Mouse (Mus musculus) lung, postnatal 4 days (tissue): Measurements from ENCODE around the gene B2m.
A peak's percentile ranks its signal among the peaks of the same experiment; 100 is the strongest.
"Not testable (repeated sequence)": the region's sequence is repeated elsewhere in the genome, so short reads cannot be mapped to it uniquely, and the experiment has no call there.

Experiments
- DNase-seq, 2 experiments: peaks; one replicate each; pipeline ENCODE4 v3.0.0; 2021

The B2m gene

DNA sequence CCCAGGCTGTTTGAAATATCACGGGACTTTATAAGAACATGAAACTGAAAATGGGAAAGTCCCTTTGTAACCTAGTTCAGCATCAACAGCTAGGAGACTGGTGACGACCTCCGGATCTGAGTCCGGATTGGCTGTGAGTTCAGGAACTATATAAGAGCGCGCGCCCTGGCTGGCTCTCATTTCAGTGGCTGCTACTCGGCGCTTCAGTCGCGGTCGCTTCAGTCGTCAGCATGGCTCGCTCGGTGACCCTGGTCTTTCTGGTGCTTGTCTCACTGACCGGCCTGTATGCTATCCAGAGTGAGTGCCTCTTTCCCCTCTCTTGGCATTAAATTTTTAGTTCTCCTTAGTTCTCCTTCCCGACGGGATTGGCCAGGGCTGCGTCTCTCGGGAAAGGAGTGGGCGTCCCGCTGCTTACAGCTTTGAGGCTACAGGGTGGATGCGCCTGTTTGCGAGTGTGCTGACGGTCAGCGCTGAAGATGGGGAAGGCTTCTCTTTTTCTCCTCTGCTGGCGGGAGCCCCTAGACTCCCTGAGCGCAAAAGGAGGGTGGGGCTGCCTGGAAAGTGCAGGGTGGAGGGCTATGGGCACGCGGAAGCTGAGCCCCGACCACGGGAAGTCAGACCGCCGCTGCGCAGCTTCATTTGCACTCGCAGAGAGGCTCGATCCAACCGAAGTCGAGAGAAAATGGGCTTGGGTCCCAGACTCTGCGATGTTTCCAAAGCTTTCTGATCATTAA, at the start of gene B2m:
Gene B2m (plus strand): TSS at position 179 of the 734 bp plus-strand sequence.
- DNase-seq = peak; percentile 94 to 97

DNA sequence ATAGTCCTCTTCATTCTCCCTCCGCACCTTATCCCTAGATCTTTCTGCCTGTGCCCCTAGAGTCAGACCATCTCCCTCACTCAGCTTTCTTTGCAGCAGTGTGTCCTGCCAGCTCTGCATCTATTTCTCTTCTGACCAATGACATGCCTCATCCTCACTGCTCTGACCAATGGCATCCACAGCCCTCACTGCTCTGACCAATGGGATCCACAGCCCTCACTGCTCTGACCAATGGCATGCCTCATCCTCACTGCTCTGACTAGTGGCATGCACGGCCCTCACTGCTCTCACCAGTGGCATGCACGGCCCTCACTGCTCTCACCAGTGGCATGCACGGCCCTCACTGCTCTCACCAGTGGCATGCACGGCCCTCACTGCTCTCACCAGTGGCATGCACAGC, 49.8 kb upstream of the B2m start:
- not testable (repeated sequence) for DNase-seq

DNA sequence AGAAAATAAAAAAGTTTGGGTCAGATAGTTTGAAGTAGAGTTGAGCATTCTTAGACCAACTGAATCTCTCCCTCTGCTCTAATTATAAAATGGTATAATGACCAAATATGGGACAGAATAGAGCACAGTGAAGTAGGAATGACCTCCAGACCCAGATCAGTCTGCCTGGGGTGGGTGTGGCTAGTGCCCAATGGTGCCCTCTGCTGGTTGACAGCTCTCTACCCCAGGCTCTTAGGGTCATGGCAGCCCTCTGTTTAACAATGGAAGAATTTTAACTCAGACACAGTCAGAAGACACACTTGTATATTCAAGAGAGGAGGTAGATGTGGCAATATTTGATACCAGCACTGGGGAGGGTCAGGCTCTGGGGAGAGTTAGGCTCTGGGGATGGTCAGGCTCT, 45.4 kb upstream of the B2m start:
- peak; percentile 30 to 35 for DNase-seq

DNA sequence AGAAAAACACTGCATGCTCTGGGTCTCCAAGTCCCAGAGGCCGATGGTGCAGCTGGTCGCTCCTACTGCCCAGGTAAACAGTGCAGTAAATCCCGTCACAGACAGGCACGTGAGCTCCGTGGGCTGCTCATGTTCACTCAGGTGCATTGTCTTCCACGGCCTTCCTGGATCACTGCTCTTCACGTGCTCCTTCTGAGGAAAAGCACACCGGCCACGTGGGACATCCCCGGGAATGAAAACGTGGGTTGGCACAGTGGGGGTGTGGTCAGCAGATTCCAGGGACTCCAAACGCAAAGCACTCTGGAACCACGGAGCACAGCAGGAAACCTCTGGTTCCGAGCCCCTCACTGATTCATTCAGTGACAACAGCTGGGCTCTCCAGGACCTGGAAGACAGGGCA, 39.4 kb upstream of the B2m start:
- DNase-seq = no peak

DNA sequence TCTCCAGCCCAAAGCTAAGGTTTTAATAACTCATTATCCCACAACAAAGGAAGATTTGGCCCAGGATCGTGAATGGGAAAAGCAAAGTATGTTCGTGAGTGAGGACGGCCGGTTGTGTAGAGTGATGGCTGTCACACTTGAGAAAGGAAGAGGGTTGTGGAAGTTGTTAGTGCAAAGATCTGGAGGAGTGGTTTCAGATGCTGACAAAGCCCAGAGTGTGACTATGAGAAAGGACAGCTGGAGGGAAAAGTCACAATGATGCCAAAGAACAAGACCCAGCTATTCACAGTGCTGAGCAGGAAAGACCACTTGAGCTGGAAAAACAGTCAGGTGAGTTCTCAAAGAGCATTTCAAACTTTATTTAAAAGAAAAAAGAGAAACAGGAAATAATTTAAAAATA, 37.8 kb upstream of the B2m start:
- DNase-seq = peak; percentile 48 to 49

DNA sequence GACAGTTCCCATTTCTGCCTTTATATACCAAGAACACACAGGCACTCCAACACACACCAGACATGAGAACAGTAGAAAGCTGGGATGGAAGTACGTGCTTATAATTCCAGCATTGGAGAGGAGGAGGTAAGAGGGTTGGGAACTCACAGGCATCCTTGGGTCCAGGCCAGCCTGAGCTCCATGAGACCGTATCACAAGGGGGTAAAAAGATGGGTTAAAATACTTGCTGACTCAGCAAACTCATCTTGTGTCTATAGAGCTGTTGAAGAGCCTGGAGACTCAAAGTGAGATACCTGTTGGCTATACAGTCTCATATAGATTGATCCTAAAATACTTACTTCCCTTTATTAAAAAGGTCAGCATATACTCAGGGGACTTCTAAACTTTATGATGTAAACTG, 30.6 kb upstream of the B2m start:
- no peak for DNase-seq

DNA sequence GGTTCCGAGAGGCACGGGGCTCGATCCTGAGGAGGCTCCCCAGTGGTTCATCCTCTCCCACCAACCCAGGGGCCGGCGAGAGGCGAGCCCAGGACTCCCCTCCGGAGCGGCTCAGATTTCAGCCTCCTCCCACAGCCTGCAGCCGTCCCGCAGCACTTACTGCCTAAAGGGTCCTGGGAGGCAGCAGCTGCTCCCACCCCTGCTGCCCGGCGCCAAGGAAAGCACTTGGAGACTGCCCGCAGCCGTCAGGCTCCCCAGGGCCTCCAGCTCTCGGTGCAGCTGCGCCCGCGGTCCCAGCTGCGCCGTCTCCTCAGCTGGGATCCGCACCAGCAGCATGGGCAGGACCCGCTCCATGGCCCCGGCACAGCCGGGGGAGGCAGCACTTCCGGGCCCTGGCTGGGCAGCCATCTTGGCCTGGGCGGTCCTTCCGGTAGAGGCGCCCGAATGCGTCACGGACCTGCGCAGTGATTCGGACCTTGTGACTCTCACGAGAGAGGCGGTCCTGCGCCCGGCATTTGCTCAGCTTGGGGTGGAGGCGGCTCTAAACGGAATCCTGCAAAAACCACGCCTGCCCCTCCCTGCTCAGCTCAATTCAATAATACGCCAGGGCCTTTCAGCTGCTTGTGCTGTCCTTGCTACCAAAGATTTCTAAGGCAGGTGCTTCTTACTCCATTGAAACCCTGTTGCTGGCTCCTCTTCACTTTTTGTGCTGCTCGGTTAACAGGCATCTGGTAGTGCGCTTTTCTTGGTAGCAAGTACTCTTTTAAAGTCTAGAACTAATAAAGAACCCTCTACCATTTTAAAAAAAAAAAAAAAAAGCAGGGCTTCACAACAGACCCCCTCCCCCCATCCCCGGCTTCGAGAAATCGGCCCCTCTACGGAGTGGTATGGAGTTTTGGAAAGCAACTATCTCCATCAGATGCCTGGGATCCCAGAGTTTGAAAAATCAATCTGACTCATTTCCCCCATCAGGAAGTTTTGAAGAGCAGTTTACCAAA, 29.2 kb upstream of the B2m start, which contains the start of gene Spg11:
Gene Spg11 (minus strand): TSS at position 426 of the 998 bp plus-strand sequence.
- peak; percentile 98 for DNase-seq

DNA sequence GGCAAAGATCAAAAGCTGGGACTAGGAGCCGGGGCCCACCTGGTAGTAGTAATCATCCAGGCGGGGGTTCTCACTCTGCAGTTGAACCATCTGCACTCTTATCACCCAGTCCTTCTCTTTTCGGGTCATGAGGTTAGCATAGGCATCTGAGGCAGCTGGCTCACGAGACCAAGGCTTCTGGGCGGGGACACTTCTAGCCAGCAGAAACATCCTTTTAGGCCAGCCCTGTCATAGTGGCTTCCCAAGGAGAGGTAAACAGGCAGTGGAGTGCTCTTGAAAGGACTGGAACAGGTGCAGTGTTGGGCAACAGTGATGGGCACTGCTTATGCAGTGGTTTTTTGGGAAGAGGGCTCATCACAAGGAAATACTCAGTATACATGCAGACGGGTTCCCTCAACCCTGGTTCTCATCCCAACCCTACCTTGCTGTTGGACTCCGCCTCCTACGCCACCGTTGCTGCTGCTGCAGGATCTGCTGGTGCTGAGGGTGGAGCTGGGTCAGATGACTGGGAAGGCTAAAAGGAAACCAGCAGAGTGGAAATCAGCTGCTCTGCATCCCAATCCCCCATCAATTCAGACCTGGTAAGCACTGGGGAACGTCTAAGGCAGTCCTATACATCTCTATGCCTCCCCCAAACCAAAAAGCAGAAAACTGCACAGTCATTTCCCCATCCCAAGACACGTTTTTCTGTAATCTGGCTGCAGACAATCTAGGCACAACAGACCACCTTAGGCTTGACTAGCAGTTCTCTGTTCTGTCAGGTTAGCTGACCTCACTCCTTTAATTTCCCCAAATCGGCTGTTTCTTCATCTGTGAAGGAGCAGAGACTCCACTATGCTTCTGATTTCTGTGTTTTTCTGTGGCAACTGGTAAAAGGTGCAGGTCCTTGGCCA, 21.6 kb upstream of the B2m start:
- no peak for DNase-seq

DNA sequence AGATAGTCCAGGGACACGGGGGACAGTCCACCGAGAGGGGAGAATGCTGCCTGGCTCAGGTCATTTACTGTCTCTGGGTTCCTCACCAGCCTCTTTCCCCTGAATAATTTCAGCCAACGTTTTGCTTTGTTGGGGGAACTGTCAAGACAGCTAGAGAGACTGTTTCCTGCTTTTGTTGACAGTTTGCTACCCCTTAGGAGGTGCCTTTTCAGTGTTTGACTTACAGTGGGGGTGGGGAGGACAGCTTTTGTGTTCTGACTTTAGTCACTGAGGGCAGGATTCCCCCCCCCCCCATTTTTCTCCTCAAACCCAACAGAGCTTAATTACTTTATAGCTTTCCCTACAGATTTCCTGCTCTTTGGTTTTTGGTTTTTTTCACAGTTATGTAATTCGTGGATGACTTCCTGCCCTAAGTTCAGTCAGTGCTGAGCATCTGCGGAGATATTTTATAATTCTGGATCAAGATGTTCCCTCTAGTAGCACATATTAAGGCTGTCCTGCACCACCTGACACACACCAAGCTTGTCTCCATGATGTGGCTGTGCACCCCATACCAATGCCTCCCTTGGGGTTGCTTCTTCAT, 20.6 kb upstream of the B2m start:
- no peak for DNase-seq

DNA sequence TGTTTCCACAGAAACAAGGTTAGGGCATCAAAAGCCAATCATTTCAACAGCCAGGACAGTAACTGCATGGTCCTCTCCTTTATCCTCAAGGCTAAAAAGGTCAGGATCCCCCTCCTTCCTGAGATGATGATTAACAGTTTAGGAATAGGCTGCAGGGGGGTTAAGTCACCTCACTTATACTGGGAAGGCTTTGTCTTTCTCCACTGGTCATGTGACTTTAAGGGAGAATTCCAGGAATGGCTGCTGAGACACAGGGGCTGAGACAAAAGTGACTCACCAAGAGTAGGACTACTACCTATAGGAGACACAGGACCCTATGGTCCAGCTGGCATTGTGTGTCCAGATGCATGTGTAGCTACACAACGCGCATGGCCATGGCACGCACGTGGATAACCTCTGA, 19.9 kb upstream of the B2m start:
- DNase-seq = no peak

DNA sequence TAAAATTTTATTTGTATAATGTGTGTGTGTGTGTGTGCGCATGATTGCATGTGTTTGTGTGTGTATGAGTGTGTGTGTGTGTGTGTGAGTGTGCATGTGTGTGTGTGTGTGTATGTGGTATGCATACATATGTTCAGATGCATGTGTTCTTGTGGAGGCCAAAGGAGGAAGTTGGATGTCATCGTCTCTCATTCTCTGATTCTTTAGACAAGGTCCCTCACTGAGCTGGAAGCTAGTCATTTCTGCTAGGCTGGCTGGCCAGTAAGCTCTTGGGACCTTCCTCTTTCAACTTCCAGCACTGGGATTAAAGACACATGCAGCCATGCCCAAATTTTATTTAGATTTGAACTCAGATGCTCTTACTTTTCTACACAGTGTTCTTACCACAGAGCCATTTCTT, 15.4 kb upstream of the B2m start:
- no peak for DNase-seq

DNA sequence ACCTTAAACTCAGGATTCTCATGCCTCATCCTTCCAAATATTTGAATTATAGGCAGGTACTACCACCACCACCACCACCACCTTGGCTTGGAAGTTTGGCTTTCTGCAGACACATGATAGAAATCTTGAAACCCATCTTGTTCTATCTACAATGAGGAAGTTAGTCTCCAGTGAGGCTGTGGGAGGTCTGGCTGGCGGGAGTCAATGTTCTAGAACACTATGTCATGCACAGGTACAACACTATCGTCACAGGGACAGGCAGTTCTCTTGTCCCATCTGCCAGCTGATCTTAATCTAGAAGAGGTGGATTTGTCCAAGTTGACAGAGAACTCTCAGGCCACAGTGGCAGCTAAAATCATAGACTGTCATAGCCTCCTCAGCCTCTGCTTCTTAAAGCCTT, 14.9 kb upstream of the B2m start:
- no peak for DNase-seq

DNA sequence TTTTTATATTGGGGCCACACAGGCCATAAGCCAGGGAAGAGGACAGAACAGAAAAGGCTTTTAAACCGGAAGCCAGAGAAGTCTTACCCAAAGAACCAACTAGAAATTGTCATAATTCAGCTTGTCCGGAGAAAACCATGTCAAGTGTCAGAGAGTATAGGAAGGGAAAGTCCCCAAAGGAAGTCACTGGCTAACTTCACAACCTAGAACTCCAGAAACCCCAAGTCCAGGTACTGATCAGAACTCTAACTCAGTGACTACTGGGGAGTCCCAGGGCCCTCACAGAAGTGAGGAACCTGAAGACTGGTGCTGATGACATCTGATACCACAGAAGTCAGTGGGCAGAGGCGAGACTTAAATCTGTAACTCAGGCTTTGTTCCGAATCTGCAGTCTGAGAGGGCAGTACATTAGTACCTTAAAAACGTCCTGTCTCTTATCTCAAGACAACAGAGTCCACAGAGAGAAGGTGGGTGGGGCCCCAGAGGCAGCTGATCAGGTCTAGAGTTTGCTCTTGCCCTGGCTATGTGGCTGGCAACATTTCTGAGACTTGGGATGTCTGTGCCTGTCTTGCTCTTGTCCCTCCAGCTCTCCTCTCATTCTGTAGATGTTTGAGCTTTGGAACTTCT, 9.5 kb upstream of the B2m start:
- DNase-seq = no peak

DNA sequence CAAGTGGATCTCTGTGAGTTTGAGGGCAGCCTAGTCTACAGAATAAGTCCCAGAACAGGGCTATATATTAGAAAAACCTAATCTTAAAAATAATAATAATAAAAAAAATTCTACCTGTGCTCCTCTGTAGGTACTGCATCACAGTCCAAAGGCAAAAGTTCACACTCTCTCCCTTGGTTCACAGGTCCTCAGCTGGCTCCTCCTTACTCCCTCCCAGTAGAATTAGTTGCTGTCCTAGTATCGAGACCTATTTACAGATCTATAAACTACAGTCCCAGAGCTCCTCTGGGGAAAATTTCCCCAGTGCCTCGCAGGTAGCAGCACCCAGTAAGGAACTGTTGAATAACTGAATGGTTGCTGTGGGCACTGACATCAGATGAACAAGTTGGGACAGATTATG, 6.7 kb upstream of the B2m start:
- DNase-seq = no peak

DNA sequence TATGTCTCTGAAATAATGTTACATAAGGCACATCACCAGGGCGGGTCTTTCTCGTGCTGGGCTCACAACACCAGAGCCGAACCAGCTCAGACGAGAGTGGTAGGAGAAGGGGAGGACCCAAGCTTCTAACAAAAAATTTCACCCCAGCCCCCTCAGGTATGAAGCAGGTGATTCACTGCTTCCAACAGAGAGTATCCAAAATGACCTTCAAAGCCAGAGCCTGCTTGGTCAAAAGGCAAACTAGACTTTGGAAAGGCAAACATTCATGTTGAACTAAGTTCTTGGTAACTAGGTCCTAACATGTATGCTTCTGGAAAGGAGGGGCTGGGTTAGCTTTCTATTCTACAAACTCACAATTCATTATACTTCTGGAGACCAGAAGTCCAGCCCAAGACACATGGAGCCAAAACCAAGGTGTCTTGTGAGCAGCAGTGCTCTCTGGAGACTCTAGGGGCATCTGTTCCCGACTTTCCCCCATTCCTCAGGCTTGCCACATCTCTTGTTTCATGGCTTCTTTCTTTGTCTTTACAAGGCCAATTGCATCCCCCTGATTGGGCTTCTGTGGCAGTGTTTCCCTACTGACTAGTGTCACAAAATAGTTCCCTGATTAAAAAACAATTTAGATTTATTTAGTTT, 6.0 kb upstream of the B2m start:
- DNase-seq = no peak

DNA sequence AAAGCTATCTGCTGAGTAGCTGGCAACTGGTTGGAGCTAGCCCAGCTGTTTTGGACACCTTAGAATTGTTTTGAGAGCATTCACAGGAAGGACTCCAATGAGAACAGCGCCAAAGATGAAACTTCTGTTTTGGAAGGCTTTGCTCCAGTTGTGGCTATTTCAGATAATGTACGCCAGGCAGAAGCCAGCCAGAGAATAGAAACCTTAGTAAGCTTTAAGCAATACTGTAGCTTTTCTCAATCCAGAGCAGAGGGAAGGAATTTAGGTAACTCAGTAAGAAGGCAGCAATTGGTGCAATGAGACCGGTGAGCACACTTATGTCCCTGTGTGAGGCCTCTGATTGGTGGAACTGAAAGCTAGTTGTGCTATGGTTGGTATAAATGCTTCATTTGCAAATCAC, 4.4 kb upstream of the B2m start:
- no peak for DNase-seq

DNA sequence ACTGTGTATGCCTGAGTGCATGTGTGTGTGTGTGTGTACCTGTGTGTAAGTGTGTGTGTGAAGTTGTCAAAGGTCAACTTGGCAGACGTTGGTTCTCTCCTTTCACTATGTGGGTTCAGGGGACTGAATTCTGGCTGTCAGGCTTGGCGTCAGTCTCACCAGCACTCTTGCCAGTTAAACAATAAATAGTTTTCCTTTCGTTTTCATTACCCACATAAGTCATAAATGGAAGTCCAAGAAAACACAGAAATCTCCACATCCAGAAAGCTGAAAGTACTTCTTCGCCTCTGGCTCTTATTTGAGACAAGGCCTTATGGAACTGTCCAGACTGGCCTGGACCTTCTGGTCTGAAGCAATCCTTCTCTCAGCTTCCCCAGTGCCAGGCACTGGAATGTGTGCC, 1.7 kb upstream of the B2m start:
- DNase-seq = no peak

DNA sequence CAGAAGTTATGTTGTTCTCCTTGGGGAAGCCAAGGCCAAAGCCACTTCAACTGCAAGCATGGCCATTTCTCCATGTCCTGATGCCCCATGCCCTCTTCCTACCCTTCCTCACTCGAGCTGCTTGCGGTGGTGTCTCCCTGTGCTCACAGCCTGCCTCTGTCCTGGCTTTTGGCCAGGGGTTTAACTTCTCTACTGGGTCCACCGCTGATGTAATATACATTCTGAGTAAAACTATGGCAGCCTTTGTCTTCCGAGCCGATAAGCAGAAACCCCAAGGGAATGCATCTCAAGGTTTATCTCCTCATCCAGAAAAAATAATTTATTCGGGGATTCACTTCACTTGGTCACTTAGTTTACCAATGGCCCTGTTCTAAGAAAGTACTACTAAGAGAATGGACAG, 799 bp upstream of the B2m start:
- peak in 1 of 2 experiments; percentile 15 for DNase-seq

DNA sequence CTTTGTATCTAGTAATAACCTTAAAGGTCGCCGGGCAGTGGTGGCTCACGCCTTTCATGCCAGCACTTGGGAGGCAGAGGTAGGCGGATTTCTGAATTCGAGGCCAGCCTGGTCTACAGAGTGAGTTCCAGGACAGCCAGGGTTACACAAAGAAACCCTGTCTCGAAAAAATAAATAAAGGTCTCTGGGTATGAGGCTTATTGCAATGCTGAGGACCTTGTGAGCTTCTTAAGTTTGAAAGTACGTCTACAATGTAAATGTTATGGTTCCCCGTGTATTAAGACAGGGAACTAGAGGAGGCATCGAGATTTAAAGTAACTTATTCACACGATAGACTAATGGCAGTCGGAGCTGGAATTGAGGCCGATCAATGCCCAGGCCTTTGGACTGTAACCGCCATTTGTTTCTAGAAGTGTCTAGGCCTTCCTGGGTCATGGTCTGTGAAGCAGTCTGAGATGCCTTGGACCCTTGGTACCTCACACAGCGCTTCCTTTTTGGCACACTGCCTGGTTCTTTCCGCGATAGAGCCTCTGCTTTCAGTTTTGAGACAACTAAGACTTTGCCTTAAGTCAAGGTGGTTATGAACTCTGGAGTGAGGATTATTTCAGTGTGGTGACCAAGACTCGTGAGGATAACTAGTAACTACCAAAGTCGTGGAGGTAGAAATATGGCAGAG, 894 bp downstream of the B2m start:
- DNase-seq = peak; percentile 78 to 80

DNA sequence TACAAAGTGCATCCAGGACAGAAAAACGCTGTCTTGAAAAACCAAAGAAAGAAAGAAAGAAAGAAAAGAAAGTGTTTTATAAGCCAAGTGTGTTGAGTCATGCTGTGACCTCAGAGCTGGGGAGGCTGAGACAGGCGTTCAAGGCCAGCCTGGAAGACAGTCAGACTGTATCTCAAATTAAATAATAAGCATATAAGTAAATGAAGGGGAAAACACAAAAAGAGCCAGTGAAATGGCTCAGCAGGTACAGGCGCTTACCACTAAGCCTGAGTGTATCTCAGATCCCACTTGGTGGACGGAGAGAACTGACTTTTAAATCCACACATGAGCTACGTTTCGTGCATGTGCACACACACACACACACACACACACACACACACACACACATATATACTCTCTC, 1.8 kb downstream of the B2m start:
- no peak for DNase-seq

DNA sequence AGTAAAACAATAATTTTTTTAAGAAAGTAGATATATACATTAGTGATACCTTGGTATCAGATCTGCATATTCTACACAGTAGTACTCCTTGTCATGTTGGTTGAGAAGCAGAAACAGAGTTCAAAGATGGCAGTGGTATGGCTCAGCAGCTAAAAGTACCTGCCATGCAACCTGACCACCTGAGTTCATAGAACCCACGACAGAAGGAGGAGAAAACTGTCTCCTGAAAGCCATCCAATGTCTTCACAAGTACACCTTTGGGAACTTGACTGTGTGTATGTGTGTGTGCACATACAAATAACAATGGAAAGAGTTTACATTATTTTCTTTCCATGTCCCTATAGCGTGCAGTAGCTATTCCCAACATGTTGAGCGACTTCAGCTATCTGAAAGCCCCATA, 2.2 kb downstream of the B2m start:
- no peak for DNase-seq
